Mouse (Mus musculus): ENCODE measurements around the gene Rgl3.

Rgl3 gene

GRCm38 (mm10) chr9:21923036-21923435 is 66.2 kb downstream of the Rgl3 start:
- 94% methylated on average over 4 of the region's 4 CpGs for WGBS
